Mouse (Mus musculus): ENCODE results near the gene Cacna1d.

Cacna1d gene

DNA sequence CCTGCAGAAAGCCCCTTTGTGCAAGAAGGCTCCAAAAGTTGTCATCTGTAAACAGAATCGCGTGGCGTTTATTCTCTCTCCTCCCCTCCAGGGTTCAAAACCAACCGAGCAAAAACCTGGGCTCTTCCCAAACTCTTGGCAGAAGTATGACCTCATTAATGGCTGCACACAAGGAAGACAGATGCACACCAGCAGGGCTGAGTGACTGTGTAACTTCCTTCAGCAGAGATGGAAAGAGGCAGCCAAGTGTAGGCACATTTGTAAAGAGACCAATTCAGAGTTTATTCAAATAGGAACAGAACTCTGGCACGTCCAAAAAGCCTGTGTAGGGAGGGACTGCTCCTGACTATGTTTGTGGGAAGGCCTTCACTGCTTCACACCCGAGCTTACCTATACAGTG, 385.7 kb downstream of the Cacna1d start:
- in situ Hi-C loops (cut with MboI, MseI): no loop called here

DNA sequence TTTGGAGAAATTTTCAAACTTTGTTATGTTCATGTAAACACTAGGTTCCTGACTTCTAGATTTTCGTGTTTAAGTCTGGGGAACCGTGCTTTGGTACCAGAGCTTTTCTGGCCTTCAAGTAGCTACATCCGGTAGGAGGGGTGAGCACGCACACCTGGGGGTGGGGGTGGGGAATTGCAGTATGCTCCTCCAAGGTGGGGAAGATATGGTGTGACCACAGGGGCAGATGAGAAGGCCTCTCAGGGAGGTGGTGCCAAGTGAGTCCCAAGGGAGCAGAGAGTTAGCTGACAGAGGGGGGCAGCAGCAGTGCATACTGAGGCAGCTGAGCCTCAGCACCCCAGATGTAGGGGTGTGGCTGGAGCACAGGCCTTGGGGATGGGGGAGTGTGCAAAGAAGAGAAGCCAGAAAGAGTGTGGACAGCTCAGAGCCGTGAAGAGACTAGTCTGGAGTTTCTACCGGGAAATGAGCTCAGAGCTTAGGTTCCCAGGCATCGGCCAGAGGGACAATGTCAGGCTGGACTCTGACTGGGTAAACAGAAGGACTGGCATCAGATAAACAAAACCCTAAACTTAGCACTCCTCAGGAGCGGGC, 387.2 kb downstream of the Cacna1d start:
- in situ Hi-C loops (cut with MboI, MseI): no loop called here

DNA sequence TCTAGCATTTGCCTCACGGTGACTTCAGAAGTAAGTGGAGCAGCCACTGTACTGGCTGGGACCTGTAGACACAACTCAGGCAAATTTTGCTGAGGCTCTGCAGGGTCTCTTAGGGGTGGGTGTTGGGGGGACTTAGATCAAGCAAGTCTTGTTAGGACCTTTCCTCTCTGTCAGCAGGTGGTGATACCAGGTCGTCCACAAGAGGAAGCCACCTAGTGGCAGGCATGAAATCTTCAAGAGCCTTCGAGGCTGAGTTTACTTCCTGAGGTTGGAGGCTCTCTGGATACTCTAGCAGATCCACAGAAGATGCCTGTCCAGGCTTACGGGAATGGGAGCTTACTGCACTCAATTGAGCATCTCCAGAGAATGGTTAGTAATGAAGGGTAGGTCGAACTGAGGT, 394.0 kb downstream of the Cacna1d start:
- in situ Hi-C loops (cut with MboI, MseI): no loop called here

DNA sequence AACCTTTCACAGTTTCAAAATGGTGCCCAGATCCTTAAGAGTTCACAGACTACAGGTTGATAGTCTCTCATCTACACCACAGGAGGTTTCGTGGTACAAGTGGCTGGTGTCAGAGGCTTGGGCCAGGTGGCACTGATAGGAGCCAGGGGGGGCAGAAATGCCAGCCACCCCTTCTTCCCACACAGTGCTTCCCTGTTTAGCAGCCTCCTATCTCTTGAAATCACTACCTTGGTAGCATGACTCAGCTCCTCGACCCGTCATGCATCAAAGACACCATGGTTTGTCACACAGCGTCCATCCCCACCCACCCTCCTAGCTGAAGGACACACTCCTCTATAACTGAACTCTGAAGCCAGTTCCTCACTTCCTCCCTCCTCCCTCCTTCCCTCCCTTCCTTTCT, 398.8 kb downstream of the Cacna1d start:
- in situ Hi-C loops (cut with MboI, MseI): no loop called here

DNA sequence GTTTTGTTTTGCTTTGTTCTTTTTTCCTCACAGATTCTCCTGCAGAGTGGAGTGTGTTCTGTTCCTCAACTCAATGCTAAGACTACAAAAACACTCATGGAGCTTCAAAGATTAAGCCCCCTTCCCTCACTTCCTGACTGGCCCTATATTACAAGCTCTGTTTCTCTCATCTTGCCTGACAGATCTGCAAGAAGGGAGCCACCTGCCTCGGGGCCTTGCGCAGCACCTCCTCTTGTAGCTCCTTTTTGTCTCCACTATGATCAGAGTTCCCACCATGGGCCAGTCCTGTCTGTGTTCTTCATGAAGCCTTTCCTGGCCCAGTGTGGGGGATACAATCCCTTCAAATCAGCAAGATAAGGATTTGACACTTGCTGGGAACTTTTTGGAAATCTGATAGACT, 399.2 kb downstream of the Cacna1d start:
- in situ Hi-C loops (cut with MboI, MseI): no loop called here

DNA sequence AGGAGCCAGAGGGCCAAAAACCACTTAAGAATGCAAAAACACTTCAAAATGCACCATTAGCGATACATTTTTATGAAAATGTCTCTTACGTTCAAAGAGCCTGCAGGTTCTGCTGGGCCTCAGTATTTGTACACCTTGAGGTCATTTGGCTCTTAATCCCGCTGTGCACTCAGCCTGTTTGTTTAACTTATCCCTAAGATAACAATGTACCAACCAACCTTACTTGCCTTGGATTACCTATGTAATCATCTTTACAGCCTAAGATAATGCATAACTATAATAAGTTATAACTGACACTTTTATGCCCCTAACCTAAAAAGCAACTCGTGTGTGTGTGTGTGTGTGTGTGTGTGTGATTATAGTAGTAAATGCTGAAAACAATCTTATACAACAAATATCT, 411.5 kb downstream of the Cacna1d start:
- in situ Hi-C loops (cut with MboI, MseI): no loop called here

DNA sequence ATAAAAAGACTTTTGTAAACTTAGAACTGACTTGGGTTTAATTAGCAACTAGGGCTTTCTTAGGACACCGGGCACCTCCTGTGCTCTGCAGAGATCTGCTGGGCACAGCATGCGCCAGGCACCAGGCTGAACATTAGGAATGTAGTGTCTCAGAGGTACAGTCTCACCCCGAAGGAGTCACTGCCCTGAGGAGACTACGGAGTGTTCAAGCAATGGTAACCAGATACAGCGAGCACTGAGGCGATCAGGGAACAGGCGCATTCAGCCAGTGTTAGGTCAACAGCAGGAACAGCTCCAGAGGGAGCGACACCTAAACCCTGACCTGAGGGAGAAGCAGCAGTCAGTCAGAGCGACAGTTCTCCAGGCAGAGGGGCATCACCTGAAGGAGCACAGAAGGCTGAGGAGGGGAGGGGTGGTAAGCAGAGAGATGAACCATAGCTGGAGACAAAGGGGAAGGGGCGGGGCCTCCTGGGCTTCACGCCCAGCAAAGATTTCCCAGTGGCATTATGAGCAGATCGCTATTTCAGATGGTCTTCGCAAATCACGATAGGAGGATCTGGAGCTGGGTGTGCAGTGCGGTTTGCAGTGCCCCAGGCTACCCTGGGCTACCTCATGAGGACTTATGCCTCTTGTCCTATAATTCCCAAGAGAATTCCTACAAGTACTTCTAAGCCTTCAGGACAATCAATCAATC, 413.0 kb downstream of the Cacna1d start:
- in situ Hi-C loops (cut with MboI, MseI): no loop called here

DNA sequence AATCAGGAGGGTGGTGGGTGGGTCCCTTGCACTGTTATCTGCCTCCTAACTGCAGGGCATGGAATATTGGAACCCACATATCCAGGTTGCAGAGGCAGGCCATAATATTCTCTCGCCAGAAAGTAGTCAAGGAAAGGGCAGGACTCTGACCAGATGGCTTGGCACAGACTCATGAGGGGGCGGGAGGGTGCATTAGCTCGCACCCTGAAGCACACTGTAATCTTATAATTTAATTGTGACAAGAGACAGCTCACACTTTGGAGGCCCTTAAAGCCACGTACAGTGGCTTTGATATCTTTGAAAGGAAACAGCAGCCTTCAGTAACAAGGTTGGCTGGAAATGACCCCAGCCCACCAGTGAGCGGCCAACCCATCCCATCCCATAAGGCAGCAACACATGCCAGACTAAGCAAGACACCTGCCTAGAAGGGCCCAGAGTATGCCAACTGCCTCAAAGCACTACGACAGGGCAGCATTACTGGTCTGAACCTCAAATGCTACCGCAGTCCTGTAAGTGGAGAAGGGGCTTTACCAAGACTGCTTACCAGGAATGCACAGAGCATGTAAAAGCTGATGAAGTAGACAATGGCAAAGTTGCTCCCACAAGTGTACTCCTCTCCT, 415.9 kb downstream of the Cacna1d start:
- in situ Hi-C loops (cut with MboI, MseI): no loop called here

DNA sequence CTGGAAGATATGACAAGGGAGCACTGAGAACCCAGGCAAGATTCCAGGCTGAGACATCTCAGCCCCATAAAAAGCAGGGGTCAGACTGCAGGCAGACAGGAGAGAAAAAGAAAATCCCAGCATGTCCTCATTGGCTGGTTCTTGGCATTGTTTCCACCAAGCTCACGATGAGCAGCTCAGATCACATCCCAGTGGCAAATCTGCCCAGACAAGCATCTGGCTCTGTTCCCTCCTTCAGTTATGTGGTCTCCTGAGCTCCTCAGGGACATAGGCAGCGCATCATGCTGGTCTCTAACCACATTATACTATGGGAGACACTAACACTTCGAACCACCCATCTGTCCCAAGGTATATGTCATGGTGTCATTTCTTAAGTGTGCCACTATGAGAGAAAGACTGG, 422.7 kb downstream of the Cacna1d start:
- in situ Hi-C loops (cut with MboI, MseI): no loop called here

DNA sequence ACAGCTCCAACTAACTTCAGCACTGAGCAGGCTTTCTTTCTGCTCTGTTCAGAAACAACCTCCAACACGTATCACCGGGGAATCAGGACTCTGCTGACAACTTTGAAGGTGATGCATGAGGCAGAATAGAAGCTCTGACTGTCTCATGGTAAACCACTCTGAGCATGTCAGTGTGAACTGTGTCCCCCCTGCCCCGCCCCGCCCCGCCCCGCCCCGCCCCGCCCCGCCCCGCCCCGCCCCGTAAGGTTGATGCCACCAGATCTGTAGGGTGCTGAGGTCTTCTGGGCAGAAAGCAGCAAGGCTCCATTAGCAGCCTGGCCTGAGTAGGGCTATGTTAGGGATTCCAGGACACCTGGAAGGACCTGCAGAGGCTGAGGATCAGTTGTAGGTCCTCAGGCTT, 424.5 kb downstream of the Cacna1d start:
- in situ Hi-C loops (cut with MboI, MseI): no loop called here

DNA sequence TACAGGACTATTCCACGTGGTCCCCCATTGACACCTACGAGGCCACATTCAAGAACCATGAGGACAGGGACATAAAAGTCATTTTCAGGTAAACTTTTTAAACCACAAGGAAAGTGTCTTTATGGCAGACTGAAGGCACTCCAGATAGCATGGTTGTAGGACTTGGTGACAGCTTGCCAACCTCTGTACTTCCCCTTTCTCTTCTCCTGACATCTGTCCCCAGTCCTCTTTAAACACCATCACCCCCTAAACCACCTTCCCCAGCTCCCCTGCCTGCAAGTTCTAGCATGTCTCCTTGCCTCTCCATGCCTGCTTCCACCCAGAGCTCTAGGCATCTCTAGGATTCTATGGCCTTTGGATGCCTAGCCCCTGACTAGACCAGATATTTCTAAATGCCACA, 426.4 kb downstream of the Cacna1d start:
- in situ Hi-C loops (cut with MboI, MseI): no loop called here

DNA sequence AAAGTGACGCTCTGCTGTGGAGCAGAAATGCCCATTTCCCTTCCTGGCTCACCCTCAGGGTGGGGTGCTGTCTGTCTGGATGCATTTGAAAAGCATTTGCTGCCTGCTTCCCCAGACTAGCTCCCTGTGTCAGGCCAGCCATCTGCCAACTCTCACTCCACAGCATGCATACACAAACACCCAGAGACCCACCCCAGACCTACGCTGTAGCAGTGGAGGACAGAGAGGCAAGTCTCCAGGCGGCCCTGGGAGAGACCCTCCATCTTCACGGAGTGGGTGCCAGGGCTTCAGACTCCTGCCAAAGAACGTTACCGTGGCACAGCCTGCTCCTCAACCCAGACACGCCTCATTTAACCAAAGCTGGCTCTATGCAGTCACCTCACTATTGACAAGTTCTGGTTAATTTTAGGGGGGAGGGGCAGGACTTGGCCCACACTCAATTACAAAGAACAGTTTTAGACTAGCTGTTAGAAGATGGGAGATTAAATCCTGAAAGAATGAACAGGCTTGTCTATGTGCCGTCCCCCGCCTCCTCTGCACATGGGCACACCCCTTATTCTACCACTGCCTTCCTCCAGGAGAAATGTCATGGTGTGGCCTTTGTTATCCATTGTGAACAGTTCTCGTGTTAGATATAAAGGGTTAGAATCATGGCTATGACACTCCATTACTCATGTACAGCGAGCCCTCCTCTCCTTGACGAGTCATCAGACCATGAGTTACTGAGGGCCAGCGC, 435.1 kb downstream of the Cacna1d start:
- in situ Hi-C loops (cut with MboI, MseI): no loop called here

DNA sequence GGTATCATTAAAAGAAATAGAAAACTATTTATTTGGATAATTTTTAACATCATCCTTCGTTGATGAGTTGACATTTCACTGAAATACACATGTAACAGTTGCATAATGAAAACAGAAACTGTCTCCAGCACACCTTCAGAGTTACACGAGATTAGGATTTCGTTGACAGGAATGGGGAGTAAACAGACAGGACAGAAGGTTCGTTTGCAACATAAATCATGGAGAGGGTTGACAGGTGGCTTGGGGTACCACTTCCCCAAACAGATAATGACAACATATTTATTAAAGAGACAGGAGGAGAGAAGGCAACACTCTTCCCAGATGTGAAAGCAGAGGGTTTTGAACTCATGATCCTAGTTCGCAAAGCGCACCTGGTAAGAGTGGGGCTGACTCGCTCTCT, 436.3 kb downstream of the Cacna1d start:
- in situ Hi-C loops (cut with MboI, MseI): no loop called here

DNA sequence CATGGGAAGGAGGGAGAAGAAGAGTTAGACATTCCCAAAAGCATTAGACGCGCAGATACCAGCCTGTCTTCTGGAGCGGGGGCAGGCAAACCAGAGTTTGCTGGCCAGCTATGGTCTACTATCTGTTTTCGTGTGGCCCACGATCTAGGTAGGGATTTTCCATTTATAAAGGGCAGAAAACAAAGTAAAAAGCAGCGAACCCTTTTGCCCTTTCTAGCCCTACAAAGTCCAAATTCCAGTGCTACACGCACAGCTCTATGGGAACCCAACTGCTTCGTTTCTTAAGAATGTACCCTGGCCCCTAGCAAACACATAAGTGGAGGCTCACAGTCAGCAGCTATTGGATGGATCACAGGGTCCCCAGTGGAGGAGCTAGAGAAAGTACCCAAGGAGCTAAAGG, 441.0 kb downstream of the Cacna1d start:
- in situ Hi-C loops (cut with MboI, MseI): no loop called here

DNA sequence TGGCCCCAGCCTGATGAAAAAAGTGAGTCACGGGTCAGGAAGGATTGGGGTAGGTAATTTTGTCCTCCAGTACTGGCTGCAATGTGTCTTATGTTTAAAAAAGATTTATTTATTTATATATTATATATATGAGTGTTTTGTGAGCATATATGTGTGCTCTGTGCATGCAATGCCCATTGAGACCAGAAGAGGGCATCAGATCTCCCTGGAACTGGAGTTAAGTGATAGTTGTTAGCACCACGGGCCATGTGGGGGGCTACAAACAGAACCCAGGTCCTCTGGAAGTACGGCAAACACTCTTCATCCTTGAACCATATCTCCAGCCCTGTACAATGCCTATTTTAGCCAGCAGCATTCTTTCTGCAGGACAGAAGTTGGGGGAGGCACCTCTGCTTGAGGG, 443.2 kb downstream of the Cacna1d start:
- in situ Hi-C loops (cut with MboI, MseI): no loop called here

DNA sequence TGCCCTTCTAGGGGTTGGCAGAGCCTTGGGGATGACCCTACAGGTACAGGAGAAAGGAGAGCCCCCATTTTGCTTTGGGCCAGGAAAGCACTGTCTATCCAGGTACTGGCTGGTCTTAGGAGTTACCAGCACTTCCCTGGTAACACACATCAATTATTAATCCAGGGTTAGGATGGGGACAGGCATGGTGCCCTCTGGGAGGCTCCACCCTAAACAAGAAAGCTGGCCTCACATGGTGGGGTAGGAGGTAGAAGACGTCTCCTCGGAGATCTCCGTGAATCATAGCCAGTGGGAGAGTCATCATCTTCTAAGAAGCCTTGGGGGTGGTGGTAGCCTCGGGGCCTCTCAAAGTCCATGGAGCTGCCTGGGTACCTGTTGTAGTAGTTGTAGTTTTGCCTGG, 444.3 kb downstream of the Cacna1d start:
- in situ Hi-C loops (cut with MboI, MseI): no loop called here

DNA sequence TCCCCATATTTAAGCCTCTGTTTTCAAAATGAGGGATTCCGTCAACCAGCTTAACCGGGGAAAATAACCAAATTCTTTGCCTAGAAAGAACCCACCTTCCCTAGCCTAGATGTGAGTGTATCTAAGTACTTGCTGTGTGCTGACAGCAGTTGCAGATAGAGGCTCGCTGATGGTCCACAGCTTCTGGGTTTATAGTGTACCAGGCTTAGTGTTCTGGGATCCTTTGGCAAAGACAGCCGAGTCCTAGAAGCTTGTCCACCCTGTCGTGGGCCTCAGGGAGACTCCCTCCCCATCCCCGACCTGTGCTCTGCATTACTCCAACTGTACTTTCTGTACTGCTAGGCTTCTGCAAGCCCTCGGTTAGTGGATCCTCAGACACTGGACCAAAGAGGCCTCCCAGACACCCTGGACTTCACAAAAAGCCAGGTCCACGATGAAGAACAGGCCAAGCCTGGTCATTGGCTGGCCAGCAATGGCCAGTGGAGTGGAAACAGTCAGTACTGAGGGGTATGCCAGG, 445.5 kb downstream of the Cacna1d start:
- in situ Hi-C loops (cut with MboI, MseI): no loop called here

DNA sequence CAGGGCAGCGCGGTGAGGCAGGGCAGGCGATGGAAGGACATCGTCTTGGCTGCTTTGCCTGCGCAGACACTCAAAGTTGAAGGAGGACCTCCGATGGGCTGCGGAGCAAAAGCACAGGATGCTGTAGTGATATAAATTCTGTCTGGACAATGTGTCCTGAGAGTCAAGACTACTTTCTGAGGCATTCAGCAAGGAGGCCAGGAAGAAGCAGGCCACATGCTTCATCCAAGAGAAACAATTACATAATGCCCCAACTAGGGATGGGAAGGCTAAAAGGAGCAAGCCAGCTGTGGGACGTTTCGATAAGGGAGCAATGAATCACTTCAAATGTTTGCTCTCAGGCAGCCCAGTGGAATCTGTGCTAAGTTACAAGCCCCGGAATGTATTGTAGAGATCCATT, 446.0 kb downstream of the Cacna1d start:
- in situ Hi-C loops (cut with MboI, MseI): no loop called here

DNA sequence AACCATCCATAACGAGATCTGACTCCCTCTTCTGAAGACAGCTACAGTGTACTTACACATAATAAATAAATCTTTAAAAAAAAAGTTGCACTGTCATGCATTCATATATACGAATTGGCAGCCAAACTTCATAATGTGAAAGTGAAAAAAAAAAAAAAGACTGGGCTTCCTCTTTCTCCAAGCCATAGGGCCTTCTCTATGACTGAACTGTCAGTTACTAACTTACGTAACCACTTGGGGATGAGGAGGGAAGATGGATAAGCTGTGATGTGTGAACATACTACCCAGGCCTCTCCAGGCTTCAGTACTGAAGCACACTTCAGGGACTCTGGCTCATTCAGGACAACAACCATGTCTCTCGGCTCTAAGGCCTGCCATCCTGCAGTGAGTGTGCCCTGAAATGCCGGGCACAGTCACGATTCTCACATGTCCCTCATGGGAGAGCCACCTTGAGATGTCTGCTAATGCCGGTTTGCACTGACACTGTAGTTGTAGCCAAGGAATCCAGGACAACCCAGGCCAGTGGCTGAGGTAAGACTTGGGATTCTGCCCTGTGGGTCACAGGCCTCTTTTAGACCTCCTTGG, 447.8 kb downstream of the Cacna1d start:
- in situ Hi-C loops (cut with MboI, MseI): no loop called here

DNA sequence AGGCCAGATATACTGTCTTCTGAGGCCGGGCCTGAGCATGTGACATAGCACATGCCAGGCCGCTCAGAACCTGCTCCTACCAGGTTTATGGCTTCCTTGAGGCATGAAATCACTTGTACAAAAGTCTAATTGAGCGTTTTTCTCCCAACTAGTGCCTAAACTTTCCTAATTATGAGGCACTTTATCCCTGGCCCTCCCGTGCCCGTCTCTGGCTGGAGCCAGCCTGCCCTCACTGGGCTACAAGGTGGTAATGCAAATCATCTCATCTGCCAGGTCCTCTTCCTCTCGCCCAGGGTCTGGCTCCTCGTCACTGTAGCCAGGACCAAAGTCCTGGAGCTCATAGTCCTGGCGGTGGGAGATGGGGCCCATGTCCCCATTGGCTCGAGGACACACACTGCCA, 449.4 kb downstream of the Cacna1d start:
- in situ Hi-C loops (cut with MboI, MseI): no loop called here

DNA sequence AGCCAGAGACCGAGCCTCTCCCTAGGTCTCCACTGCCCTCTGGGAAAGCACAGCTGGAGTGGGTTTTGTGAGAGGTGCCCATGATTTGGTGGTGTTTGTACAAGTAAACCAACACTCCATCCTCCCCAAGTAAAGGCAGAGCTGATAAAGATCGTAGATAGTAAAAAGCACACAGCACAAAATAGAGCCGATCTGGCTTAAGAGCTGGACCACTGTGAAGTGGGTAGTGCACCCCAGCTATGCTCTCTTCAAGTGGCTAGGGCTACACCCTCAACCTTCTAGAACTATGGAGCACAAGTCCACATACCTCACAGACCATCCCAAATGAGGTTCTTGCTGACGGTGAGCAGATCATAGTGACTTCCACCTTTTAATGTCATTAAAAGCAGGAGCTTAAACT, 451.8 kb downstream of the Cacna1d start:
- in situ Hi-C loops (cut with MboI, MseI): no loop called here

DNA sequence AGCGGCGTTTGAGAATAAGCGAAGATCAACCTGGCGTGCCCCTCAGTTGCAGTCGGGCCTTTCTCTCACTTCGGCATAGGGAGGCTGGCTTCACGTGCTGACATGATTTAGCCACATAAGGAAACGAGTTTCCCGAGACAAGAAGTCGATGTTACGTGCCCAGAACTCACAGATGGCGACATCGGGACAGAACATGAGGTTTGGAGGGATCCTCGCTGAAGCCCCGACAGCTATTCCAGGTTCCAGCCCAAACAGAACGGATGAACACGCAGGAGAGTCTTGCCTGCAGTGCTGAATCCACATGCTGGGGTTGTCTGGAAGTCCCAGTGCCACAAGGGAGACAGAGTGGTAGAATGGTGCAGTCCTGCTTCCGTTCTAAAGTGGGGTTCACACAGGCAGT, 452.8 kb downstream of the Cacna1d start:
- in situ Hi-C loops (cut with MboI, MseI): no loop called here
